Mouse (Mus musculus) intestine, embryonic 14.5 days (tissue): ENCODE measurements around the gene Prmt3. TPM values are rescaled to one million over a fixed set of nuclear protein-coding genes. Genes with fewer than 3 reads are reported as not detected.

Source experiments
- ATAC-seq: fragments of 200-750 bp; cut with Nextera tagmentation; replicated peaks from 2 replicates; pipeline ENCODE4 v1.8.0; 2017; ENCODE audit warnings: low read depth, moderate number of reproducible peaks, moderate TSS enrichment, moderate library complexity; ENCODE audit not compliant: low FRiP score, low TSS enrichment
- DNase-seq: peaks from one replicate; pipeline ENCODE4 v3.0.0-alpha.2; 2018; ENCODE audit warnings: low spot score
- H3K27ac ChIP-seq: fragments of 300-500 bp; sonication (generic); 2 replicates; pipeline ENCODE4 v1.5.1; 2014; ENCODE audit warnings: low read depth, mild to moderate bottlenecking, control low read depth
- H3K27me3 ChIP-seq: fragments of 300-500 bp; sonication (generic); replicated peaks from 2 replicates; pipeline ENCODE4 v1.6.1; 2014; ENCODE audit warnings: low read length, control low read depth; ENCODE audit not compliant: control insufficient read depth, insufficient read depth
- H3K36me3 ChIP-seq: fragments of 300-500 bp; sonication (generic); 2 replicates; pipeline ENCODE4 v1.6.1; 2014; ENCODE audit warnings: low read length, control low read depth; ENCODE audit not compliant: control insufficient read depth, insufficient read depth
- H3K4me1 ChIP-seq: fragments of 300-500 bp; sonication (generic); replicated peaks from 2 replicates; pipeline ENCODE4 v1.6.1; 2014; ENCODE audit warnings: low read length, control low read depth, mixed read lengths; ENCODE audit not compliant: control insufficient read depth, insufficient read depth
- H3K4me2 ChIP-seq: fragments of 300-500 bp; sonication (generic); 2 replicates; pipeline ENCODE4 v1.6.1; 2014; ENCODE audit warnings: low read length
- H3K4me3 ChIP-seq: fragments of 300-500 bp; sonication (generic); 2 replicates; pipeline ENCODE4 v1.5.1; 2014; ENCODE audit warnings: low read depth, low read length, control low read depth, mixed read lengths
- H3K9ac ChIP-seq: fragments of 300-500 bp; sonication (generic); 2 replicates; pipeline ENCODE4 v1.6.1; 2014; ENCODE audit warnings: mild to moderate bottlenecking, low read length
- H3K9me3 ChIP-seq: fragments of 300-500 bp; sonication (generic); 2 replicates; pipeline ENCODE4 v1.6.1; 2016; ENCODE audit warnings: low read length, control low read depth; ENCODE audit not compliant: control insufficient read depth
- WGBS: fragments of 180-500 bp; shearing (Covaris S2); extraction: QIAGEN DNeasy Blood & Tissue Kit; methylation state at CpG from one replicate; pipeline ENCODE4 v1.1.7; 2014; 5-methylcytosine and 5-hydroxymethylcytosine counted together
- polyA plus RNA-seq: library from polyadenylated mRNA; unstranded; fragments of >200 nt; fragmentation: Nextera tagmentation; extraction: Ambion mirVana; gene quantifications from 2 replicates; pipeline ENCODE4 v1.2.1, GENCODE M21; 2014

The Prmt3 gene
- polyA plus RNA-seq, 1 experiment from 2014 or later: 58.3 TPM

DNA sequence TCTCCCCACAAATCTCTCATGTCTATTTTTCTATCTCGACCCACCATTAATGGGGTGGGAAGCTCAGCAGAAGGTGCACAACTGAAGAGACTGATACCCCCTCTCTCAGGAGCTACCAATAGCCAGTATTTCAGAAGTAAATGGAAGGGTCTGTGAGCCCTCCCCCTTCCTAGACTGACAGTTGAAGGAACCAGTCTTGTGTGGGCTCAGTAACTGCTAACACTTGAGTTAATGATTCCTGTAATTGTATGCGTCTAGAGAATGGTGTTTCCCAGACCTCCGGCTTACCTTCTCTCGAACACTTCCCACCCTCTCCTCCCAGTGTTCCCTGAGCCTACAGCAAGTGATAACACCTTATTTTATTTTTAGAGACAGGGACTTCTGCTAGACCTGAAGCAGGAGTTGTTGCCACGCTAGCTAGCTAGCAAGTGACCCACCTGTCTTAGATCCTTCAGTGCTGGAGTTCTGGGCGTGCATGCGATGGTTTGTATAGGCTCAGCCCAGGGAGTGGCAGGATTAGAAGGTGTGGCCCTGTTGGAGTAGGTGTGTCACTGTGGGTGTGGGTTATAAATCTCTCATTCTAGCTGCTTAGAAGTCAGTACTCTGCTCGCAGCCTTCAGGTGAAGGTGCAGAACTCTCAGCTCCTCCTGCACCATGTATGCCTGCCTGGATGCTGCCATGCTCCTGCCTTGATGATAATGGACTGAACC lies 102.0 kb downstream of the Prmt3 start:
- no peaks in the 10 kb centered on the region for H3K9me3 ChIP-seq
- no peak overlapping the region for H3K4me2 ChIP-seq
- no peak overlapping the region for H3K9ac ChIP-seq
- H3K27me3 ChIP-seq: no peaks in the 10 kb centered on the region
- 66% methylated on average over 8 of the region's 8 CpGs for WGBS
- DNase-seq (no peak), ATAC-seq (0 out of 2 replicates have a peak, but pooled peaks have one; percentile 54)
- no peak overlapping the region for H3K4me3 ChIP-seq
- H3K27ac ChIP-seq: no peak overlapping the region
- peaks cover 9% of the 10 kb centered on the region for H3K4me1 ChIP-seq
- no peaks in the 10 kb centered on the region for H3K36me3 ChIP-seq

DNA sequence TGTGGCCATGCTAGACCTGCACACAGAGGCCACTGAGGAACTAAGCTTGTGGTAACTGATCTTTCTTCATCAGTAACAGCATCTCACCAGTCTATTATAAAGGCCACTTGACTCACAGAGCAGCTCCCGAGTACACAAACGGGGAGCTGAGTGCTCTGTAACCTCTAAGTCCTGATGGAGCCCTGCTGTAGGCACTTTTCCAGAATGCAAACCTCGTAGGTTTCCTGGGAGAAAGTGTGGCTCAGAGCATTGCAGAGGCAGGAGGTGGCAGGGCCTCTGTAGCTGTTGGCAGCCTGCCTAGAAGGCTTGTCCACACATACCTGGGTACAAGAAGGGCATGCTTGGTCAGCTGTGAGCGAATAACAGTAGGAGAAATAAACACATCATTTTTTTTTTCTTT lies 104.1 kb downstream of the Prmt3 start:
- H3K27me3 ChIP-seq: no peaks in the 10 kb centered on the region
- no peak for DNase-seq
- no peak overlapping the region for H3K27ac ChIP-seq
- WGBS: 23% methylated on average over 4 of the region's 4 CpGs
- H3K36me3 ChIP-seq: no peaks in the 10 kb centered on the region
- H3K9me3 ChIP-seq: no peaks in the 10 kb centered on the region
- H3K4me2 ChIP-seq: no peak overlapping the region
- H3K4me1 ChIP-seq: peaks cover 9% of the 10 kb centered on the region
- no peak overlapping the region for H3K4me3 ChIP-seq
- no peak overlapping the region for H3K9ac ChIP-seq
- no peak for ATAC-seq

DNA sequence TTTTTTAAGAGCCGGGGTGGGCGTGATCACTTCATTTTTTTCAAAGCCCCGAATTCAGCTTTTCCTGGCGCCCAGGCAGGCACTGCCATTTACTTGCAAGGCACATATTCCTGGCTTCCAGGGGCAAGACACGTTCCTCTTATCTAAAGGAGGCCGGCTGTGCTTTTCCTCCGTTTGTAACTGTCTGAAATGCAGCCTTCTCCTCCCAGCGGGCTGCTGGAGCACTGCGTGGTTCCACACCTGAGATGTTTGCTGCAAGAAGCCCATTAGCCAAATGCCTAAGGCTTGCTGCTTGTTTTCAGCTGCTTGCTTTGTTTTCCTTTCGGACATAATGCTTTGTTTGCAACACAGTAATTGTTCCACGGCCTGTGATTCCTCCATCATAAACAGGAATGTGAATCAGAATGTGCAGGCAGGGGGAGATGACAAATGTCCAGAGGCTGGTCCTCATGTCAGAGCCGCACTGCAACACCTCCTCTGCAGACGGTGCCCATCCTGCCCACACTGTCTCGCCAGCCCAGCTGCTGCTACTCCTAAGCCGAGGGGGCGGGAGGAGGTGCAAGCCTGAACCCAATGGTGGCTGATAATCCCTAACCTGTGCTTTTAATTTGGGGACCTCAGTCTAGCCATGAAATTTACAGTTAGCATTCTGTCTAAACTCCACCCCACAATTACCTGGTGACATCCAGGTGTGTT lies 104.7 kb downstream of the Prmt3 start:
- H3K27ac ChIP-seq: no peak overlapping the region
- DNase-seq: no peak
- 23% methylated on average over 16 of the region's 16 CpGs for WGBS

GRCm38 (mm10) chr7:49887776-49888390 lies 109.7 kb downstream of the Prmt3 start:
- DNase-seq: no peak
- Histone ChIP-seq H3K27ac (no peak overlapping the region), H3K9me3 (no peaks in the 10 kb centered on the region), H3K4me3 (no peak overlapping the region), H3K27me3 (no peaks in the 10 kb centered on the region), H3K4me1 (0 out of 2 replicates have a peak, but pooled peaks cover under 1% of the 10 kb centered on the region), H3K9ac (no peak overlapping the region), H3K36me3 (no peaks in the 10 kb centered on the region), H3K4me2 (no peak overlapping the region)
- no peak for ATAC-seq
- 79% methylated on average over 2 of the region's 2 CpGs for WGBS

More for the DNA sequence above, 104.7 kb downstream of the Prmt3 start:
- no peak for ATAC-seq
- Histone ChIP-seq H3K27me3 (no peaks in the 10 kb centered on the region), H3K9me3 (no peaks in the 10 kb centered on the region), H3K4me3 (no peak overlapping the region), H3K9ac (no peak overlapping the region), H3K4me1 (peaks cover 9% of the 10 kb centered on the region), H3K4me2 (no peak overlapping the region), H3K36me3 (no peaks in the 10 kb centered on the region)

DNA sequence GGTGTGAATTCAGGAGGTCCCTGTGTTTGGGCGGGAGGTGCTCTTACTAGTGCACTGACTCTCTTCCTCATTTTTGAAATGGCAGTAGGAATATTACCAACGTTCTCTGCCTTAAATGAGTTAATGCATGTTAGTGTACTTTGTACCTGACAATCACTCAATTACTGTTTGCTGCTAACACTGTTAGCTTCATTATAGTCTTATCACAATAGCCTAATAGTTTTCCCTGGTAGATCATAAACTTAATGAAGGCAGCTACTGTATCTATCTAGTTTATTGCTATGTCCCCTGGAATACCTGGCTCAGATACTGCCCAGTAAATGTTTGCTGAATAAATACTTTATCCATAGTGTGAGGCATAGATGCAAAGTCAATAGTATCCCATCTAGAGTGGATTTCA lies 116.6 kb downstream of the Prmt3 start:
- no peaks in the 10 kb centered on the region for H3K27me3 ChIP-seq
- H3K4me3 ChIP-seq: no peak overlapping the region
- H3K4me2 ChIP-seq: no peak overlapping the region
- WGBS: 58% methylated on average over 2 of the region's 2 CpGs
- H3K4me1 ChIP-seq: no peaks in the 10 kb centered on the region
- ATAC-seq: no peak
- no peak for DNase-seq
- H3K9ac ChIP-seq: no peak overlapping the region
- no peak overlapping the region for H3K27ac ChIP-seq
- no peaks in the 10 kb centered on the region for H3K9me3 ChIP-seq
- H3K36me3 ChIP-seq: no peaks in the 10 kb centered on the region

- H3K27ac ChIP-seq: no peak overlapping the region
- H3K36me3 ChIP-seq: no peaks in the 10 kb centered on the region
- H3K4me1 ChIP-seq: no peaks in the 10 kb centered on the region
- no peaks in the 10 kb centered on the region for H3K9me3 ChIP-seq
- DNase-seq (no peak), ATAC-seq (no peak)
- no peak overlapping the region for H3K9ac ChIP-seq
- H3K27me3 ChIP-seq: no peaks in the 10 kb centered on the region
- 70% methylated on average over 6 of the region's 6 CpGs for WGBS
- no peak overlapping the region for H3K4me2 ChIP-seq
- H3K4me3 ChIP-seq: no peak overlapping the region
These were observed 117.2 kb downstream of the Prmt3 start for GRCm38 (mm10) chr7:49895296-49895695.

- Histone ChIP-seq H3K4me1 (no peaks in the 10 kb centered on the region), H3K27me3 (peaks cover 40% of the 10 kb centered on the region), H3K9me3 (no peaks in the 10 kb centered on the region), H3K4me3 (no peak overlapping the region), H3K27ac (no peak overlapping the region), H3K4me2 (no peak overlapping the region), H3K9ac (no peak overlapping the region), H3K36me3 (no peaks in the 10 kb centered on the region)
- WGBS: 31% methylated on average over 9 of the region's 9 CpGs
- DNase-seq: no peak
- no peak for ATAC-seq
These were observed 123.9 kb downstream of the Prmt3 start for GRCm38 (mm10) chr7:49902003-49902552.

- WGBS: 2% methylated on average over 28 of the region's 28 CpGs
- DNase-seq (no peak), ATAC-seq (no peak)
- H3K4me3 ChIP-seq: no peak overlapping the region
- no peak overlapping the region for H3K4me2 ChIP-seq
- H3K4me1 ChIP-seq: no peaks in the 10 kb centered on the region
- H3K9me3 ChIP-seq: no peaks in the 10 kb centered on the region
- H3K27ac ChIP-seq: no peak overlapping the region
- H3K9ac ChIP-seq: no peak overlapping the region
- no peaks in the 10 kb centered on the region for H3K36me3 ChIP-seq
- peaks cover 92% of the 10 kb centered on the region for H3K27me3 ChIP-seq
These were observed 129.3 kb downstream of the Prmt3 start for GRCm38 (mm10) chr7:49907191-49908171.
